Mouse (Mus musculus) thymus, postnatal 25 days (tissue): ENCODE data around the gene Mapk14.
"Not testable (repeated sequence)": the region's sequence is repeated elsewhere in the genome, so short reads cannot be mapped to it uniquely, and the experiment has no call there.

Experiments used
- DNase-seq: peaks from one replicate; pipeline ENCODE4 v3.0.0; 2022

Gene Mapk14

GRCm38 (mm10) chr17:28698672-28699071, 7.5 kb downstream of the Mapk14 start:
- no peak for DNase-seq

GRCm38 (mm10) chr17:28699789-28700188, 8.7 kb downstream of the Mapk14 start:
- DNase-seq: no peak

- no peak for DNase-seq
Observed at GRCm38 (mm10) chr17:28701171-28701570, 10.0 kb downstream of the Mapk14 start.

GRCm38 (mm10) chr17:28701737-28702136, 10.6 kb downstream of the Mapk14 start:
- DNase-seq: no peak

- no peak for DNase-seq
Observed at GRCm38 (mm10) chr17:28702646-28703045, 11.5 kb downstream of the Mapk14 start.

- DNase-seq: no peak
Observed at GRCm38 (mm10) chr17:28706697-28707096, 15.6 kb downstream of the Mapk14 start.

- DNase-seq: no peak
Observed at GRCm38 (mm10) chr17:28707136-28707627, 16.1 kb downstream of the Mapk14 start.

GRCm38 (mm10) chr17:28707816-28708215, 16.7 kb downstream of the Mapk14 start:
- DNase-seq: no peak

- DNase-seq: no peak
Observed at GRCm38 (mm10) chr17:28708989-28709388, 17.9 kb downstream of the Mapk14 start.

- DNase-seq: no peak
Observed at GRCm38 (mm10) chr17:28709552-28710290, 18.6 kb downstream of the Mapk14 start.

GRCm38 (mm10) chr17:28710291-28710688, 19.2 kb downstream of the Mapk14 start:
- DNase-seq: no peak

- no peak for DNase-seq
Observed at GRCm38 (mm10) chr17:28711237-28711636, 20.1 kb downstream of the Mapk14 start.

- DNase-seq: no peak
Observed at GRCm38 (mm10) chr17:28712305-28712704, 21.2 kb downstream of the Mapk14 start.

GRCm38 (mm10) chr17:28714006-28714405, 22.9 kb downstream of the Mapk14 start:
- DNase-seq: no peak

GRCm38 (mm10) chr17:28715832-28716548, 24.9 kb downstream of the Mapk14 start:
- DNase-seq: no peak

- DNase-seq: no peak
Observed at GRCm38 (mm10) chr17:28717535-28717934, 26.4 kb downstream of the Mapk14 start.

GRCm38 (mm10) chr17:28725783-28726182, 34.7 kb downstream of the Mapk14 start, which contains the start of gene AC170998.1:
AC170998.1 (plus strand) TSS chr17:28726083.
- DNase-seq: no peak

- DNase-seq: not testable (repeated sequence)
Observed at GRCm38 (mm10) chr17:28727511-28727910, 36.4 kb downstream of the Mapk14 start.

GRCm38 (mm10) chr17:28735317-28736105, 44.4 kb downstream of the Mapk14 start:
- no peak for DNase-seq

GRCm38 (mm10) chr17:28736486-28736885, 45.4 kb downstream of the Mapk14 start:
- DNase-seq: no peak

GRCm38 (mm10) chr17:28737973-28738372, 46.8 kb downstream of the Mapk14 start:
- no peak for DNase-seq

- DNase-seq: no peak
Observed at GRCm38 (mm10) chr17:28739244-28739643, 48.1 kb downstream of the Mapk14 start.
